Mouse (Mus musculus): ENCODE results near the gene Slc28a1. TPM values are rescaled to one million over a fixed set of nuclear protein-coding genes. Genes with fewer than 3 reads are reported as not detected.
"Not testable (repeated sequence)": the region's sequence is repeated elsewhere in the genome, so short reads cannot be mapped to it uniquely, and the experiment has no call there.

Gene Slc28a1
- polyA plus RNA-seq, 1 experiment from 2014 or later: 0.09 TPM

- Histone ChIP-seq H3K9me3 (replicated peaks; ENCODE audit: control insufficient read depth, low read length) (no peaks in the 10 kb centered on the region), H3K4me2 (ENCODE audit: low read depth, low read length) (no peak overlapping the region), H3K27me3 (ENCODE audit: control insufficient read depth, insufficient read depth, low read length) (no peaks in the 10 kb centered on the region), H3K27ac (ENCODE audit: low read length) (no peak overlapping the region), H3K4me1 (ENCODE audit: control insufficient read depth, insufficient read depth, low read length) (no peaks in the 10 kb centered on the region), H3K36me3 (ENCODE audit: control insufficient read depth, insufficient read depth) (no peaks in the 10 kb centered on the region), H3K9ac (ENCODE audit: low read length) (no peak overlapping the region), H3K4me3 (ENCODE audit: low read length) (no peak overlapping the region)
- WGBS: 71% methylated on average over 1 of the region's 1 CpGs
- ATAC-seq (replicated peaks; ENCODE audit: extremely low read depth, insufficient read depth, low FRiP score): no peak
These were observed 70.1 kb downstream of the Slc28a1 start for GRCm38 (mm10) chr7:81184651-81185050.

GRCm38 (mm10) chr7:81186036-81186435, 71.4 kb downstream of the Slc28a1 start:
- not testable (repeated sequence) for H3K9me3 ChIP-seq (replicated peaks; ENCODE audit: control insufficient read depth, low read length); H3K9ac ChIP-seq (ENCODE audit: low read length); H3K4me3 ChIP-seq (ENCODE audit: low read length); H3K27ac ChIP-seq (ENCODE audit: low read length); H3K27me3 ChIP-seq (ENCODE audit: control insufficient read depth, insufficient read depth, low read length); ATAC-seq (replicated peaks; ENCODE audit: extremely low read depth, insufficient read depth, low FRiP score); H3K4me1 ChIP-seq (ENCODE audit: control insufficient read depth, insufficient read depth, low read length); H3K4me2 ChIP-seq (ENCODE audit: low read depth, low read length); H3K36me3 ChIP-seq (ENCODE audit: control insufficient read depth, insufficient read depth)

GRCm38 (mm10) chr7:81189180-81189579, 74.6 kb downstream of the Slc28a1 start:
- H3K4me1 ChIP-seq (ENCODE audit: control insufficient read depth, insufficient read depth, low read length): no peaks in the 10 kb centered on the region
- no peak overlapping the region for H3K9ac ChIP-seq (ENCODE audit: low read length)
- no peaks in the 10 kb centered on the region for H3K36me3 ChIP-seq (ENCODE audit: control insufficient read depth, insufficient read depth)
- H3K27me3 ChIP-seq (ENCODE audit: control insufficient read depth, insufficient read depth, low read length): no peaks in the 10 kb centered on the region
- 73% methylated on average over 9 of the region's 9 CpGs for WGBS
- ATAC-seq (replicated peaks; ENCODE audit: extremely low read depth, insufficient read depth, low FRiP score): no peak
- no peak overlapping the region for H3K4me2 ChIP-seq (ENCODE audit: low read depth, low read length)
- no peak overlapping the region for H3K4me3 ChIP-seq (ENCODE audit: low read length)
- no peak overlapping the region for H3K27ac ChIP-seq (ENCODE audit: low read length)
- H3K9me3 ChIP-seq (replicated peaks; ENCODE audit: control insufficient read depth, low read length): no peaks in the 10 kb centered on the region

DNA sequence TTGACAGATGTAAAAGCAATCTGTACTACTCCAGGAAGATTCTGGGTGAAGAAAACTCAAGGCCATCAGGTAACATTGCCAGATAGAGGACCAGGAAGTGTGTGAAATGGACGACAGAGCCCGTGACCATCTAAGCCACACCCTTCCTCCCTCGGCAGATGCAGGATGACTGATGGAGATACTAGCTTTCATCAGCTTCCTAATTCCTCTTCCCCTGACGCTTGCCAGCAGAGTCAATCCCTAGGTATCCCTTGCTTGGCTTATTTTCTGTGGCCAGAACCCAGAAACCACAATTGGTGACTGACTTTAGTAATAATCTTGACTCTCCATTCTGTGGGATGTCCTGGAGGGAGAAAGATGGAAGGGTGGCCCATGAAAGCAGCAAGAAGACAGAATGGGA, 80.9 kb downstream of the Slc28a1 start:
- no peak overlapping the region for H3K4me2 ChIP-seq (ENCODE audit: low read depth, low read length)
- H3K27ac ChIP-seq (ENCODE audit: low read length): no peak overlapping the region
- H3K27me3 ChIP-seq (ENCODE audit: control insufficient read depth, insufficient read depth, low read length): no peaks in the 10 kb centered on the region
- no peak for ATAC-seq (replicated peaks; ENCODE audit: extremely low read depth, insufficient read depth, low FRiP score)
- H3K9me3 ChIP-seq (replicated peaks; ENCODE audit: control insufficient read depth, low read length): peaks cover 5% of the 10 kb centered on the region; the same call in 1 of the 2 replicates
- H3K9ac ChIP-seq (ENCODE audit: low read length): no peak overlapping the region
- WGBS: 24% methylated on average over 4 of the region's 4 CpGs
- H3K36me3 ChIP-seq (ENCODE audit: control insufficient read depth, insufficient read depth): no peaks in the 10 kb centered on the region
- peaks cover 7% of the 10 kb centered on the region; the same call in 1 of the 2 replicates for H3K4me1 ChIP-seq (ENCODE audit: control insufficient read depth, insufficient read depth, low read length)
- H3K4me3 ChIP-seq (ENCODE audit: low read length): no peak overlapping the region

DNA sequence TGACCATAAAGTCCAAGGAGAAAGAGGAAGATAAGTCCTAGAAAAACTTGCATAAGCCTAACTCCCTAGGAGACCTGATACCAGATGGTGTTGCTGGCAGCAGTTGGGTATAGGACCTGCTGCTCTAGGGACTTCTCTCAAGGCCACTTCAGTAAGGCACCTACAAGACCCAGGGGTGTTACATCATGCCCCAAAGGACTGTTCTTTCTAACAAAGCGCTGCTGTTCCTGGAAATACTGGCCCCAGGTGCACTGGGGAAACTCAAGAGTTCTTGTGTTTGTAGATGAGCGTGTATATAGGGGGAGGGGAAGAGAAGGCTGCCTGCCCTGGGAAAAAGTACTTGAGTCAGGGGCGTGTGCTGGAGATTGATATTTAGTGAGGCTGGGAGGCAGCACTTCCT, 82.2 kb downstream of the Slc28a1 start:
- 51% methylated on average over 3 of the region's 3 CpGs for WGBS

DNA sequence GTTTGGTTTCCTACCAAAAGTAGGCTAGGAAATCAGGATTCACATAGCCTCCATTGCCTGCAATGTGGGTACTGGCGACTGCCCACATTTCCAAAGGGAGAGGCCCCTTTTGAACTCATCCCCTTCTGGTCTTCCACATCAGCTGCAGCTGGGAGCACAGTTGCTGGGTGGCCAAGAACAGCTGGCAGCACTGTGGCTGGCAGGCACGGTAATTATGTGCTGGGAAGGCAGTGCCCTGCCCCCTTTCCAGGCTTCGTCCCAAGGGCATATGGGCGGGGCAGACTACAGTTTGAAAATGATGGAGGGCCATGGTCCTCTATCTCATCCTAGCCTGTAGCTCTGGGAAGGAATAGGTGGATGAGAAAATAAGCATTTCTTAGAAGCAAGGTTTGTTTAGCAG, 83.9 kb downstream of the Slc28a1 start:
- no peak overlapping the region for H3K27ac ChIP-seq (ENCODE audit: low read length)
- no peak overlapping the region for H3K9ac ChIP-seq (ENCODE audit: low read length)
- peaks cover 5% of the 10 kb centered on the region; the same call in 1 of the 2 replicates for H3K9me3 ChIP-seq (replicated peaks; ENCODE audit: control insufficient read depth, low read length)
- H3K27me3 ChIP-seq (ENCODE audit: control insufficient read depth, insufficient read depth, low read length): no peaks in the 10 kb centered on the region
- no peak overlapping the region for H3K4me2 ChIP-seq (ENCODE audit: low read depth, low read length)
- H3K36me3 ChIP-seq (ENCODE audit: control insufficient read depth, insufficient read depth): no peaks in the 10 kb centered on the region
- WGBS: 30% methylated on average over 4 of the region's 4 CpGs
- no peak for ATAC-seq (replicated peaks; ENCODE audit: extremely low read depth, insufficient read depth, low FRiP score)
- no peak overlapping the region for H3K4me3 ChIP-seq (ENCODE audit: low read length)
- H3K4me1 ChIP-seq (ENCODE audit: control insufficient read depth, insufficient read depth, low read length): peaks cover 7% of the 10 kb centered on the region; the same call in 1 of the 2 replicates

More for the DNA sequence above, 82.2 kb downstream of the Slc28a1 start:
- no peak overlapping the region for H3K27ac ChIP-seq (ENCODE audit: low read length)
- ATAC-seq (replicated peaks; ENCODE audit: extremely low read depth, insufficient read depth, low FRiP score): no peak; the same call in 1 of the 2 replicates
- H3K36me3 ChIP-seq (ENCODE audit: control insufficient read depth, insufficient read depth): no peaks in the 10 kb centered on the region
- H3K9ac ChIP-seq (ENCODE audit: low read length): no peak overlapping the region
- no peaks in the 10 kb centered on the region for H3K27me3 ChIP-seq (ENCODE audit: control insufficient read depth, insufficient read depth, low read length)
- peaks cover 5% of the 10 kb centered on the region; the same call in 1 of the 2 replicates for H3K9me3 ChIP-seq (replicated peaks; ENCODE audit: control insufficient read depth, low read length)
- H3K4me3 ChIP-seq (ENCODE audit: low read length): no peak overlapping the region
- peaks cover 7% of the 10 kb centered on the region; the same call in 1 of the 2 replicates for H3K4me1 ChIP-seq (ENCODE audit: control insufficient read depth, insufficient read depth, low read length)
- H3K4me2 ChIP-seq (ENCODE audit: low read depth, low read length): no peak overlapping the region

DNA sequence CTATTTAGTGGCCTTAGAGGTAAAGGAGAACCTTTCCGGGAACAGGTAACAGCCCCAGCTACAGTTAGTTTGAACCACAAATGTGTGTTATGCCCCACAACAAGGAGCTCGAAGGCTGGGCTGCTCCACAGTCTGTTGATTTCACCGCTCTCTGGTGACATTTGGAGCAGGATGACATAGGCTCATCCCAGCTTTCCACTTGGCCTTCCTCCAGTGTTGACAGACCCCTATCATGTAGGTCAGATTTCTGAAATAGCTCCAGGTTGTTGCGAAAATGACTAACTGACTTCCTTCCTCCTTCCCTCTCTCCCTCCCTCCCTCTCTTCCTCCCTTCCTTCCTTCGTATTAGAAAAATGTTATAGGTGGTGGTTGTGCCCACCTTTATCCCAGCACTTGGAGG, 84.5 kb downstream of the Slc28a1 start:
- no peak overlapping the region for H3K27ac ChIP-seq (ENCODE audit: low read length)
- H3K9me3 ChIP-seq (replicated peaks; ENCODE audit: control insufficient read depth, low read length): peaks cover 5% of the 10 kb centered on the region; the same call in 1 of the 2 replicates
- ATAC-seq (replicated peaks; ENCODE audit: extremely low read depth, insufficient read depth, low FRiP score): no peak
- H3K27me3 ChIP-seq (ENCODE audit: control insufficient read depth, insufficient read depth, low read length): no peaks in the 10 kb centered on the region
- 36% methylated on average over 5 of the region's 5 CpGs for WGBS
- peaks cover 7% of the 10 kb centered on the region; the same call in 1 of the 2 replicates for H3K4me1 ChIP-seq (ENCODE audit: control insufficient read depth, insufficient read depth, low read length)
- no peak overlapping the region for H3K9ac ChIP-seq (ENCODE audit: low read length)
- no peaks in the 10 kb centered on the region for H3K36me3 ChIP-seq (ENCODE audit: control insufficient read depth, insufficient read depth)
- no peak overlapping the region for H3K4me2 ChIP-seq (ENCODE audit: low read depth, low read length)
- no peak overlapping the region for H3K4me3 ChIP-seq (ENCODE audit: low read length)

DNA sequence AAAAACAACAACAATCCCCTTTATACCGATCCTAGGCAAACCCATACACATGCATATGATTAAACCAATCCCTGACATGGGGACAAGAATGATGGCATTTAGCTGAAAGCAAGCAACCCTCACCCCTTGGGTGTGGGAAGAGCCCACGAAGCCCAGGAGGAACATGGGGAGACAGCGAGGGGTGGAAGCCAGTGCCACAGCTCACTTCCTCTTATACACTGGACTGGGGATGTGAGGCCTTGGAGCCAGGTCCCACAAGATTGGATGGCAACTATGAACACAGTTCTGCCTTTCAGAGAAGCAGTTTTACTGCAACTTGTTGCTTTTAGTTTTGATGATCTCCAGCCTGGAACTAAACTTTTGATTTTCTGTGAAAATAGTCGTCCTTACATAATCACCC, 85.2 kb downstream of the Slc28a1 start:
- H3K36me3 ChIP-seq (ENCODE audit: control insufficient read depth, insufficient read depth): no peaks in the 10 kb centered on the region
- no peak for ATAC-seq (replicated peaks; ENCODE audit: extremely low read depth, insufficient read depth, low FRiP score)
- H3K27me3 ChIP-seq (ENCODE audit: control insufficient read depth, insufficient read depth, low read length): no peaks in the 10 kb centered on the region
- H3K9me3 ChIP-seq (replicated peaks; ENCODE audit: control insufficient read depth, low read length): peaks cover 4% of the 10 kb centered on the region; the same call in 1 of the 2 replicates
- peaks cover 7% of the 10 kb centered on the region; the same call in 1 of the 2 replicates for H3K4me1 ChIP-seq (ENCODE audit: control insufficient read depth, insufficient read depth, low read length)
- no peak overlapping the region for H3K9ac ChIP-seq (ENCODE audit: low read length)
- WGBS: 55% methylated on average over 4 of the region's 4 CpGs
- H3K4me3 ChIP-seq (ENCODE audit: low read length): no peak overlapping the region
- H3K27ac ChIP-seq (ENCODE audit: low read length): no peak overlapping the region
- no peak overlapping the region for H3K4me2 ChIP-seq (ENCODE audit: low read depth, low read length)

DNA sequence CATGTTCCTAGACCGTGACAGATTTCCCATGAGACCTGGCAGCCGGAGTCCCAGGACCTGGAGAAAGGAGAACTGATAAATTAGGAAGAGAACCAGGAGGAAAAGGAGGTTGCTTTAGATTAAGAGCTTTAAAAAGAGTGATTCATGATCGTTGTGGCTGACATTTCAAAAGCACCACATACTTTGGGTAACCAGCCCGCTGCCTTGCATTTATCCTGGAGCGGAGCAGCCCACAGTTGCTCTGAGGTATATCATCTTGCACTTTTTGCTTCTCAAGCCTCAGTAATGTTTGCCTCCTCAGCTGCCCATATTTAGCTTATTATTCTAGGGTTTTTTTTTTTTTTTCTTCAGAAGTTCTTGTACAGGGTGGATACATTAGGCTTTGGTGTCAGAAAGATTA, 87.8 kb downstream of the Slc28a1 start:
- Histone ChIP-seq H3K4me3 (ENCODE audit: low read length) (no peak overlapping the region), H3K36me3 (ENCODE audit: control insufficient read depth, insufficient read depth) (no peaks in the 10 kb centered on the region), H3K27me3 (ENCODE audit: control insufficient read depth, insufficient read depth, low read length) (no peaks in the 10 kb centered on the region), H3K4me2 (ENCODE audit: low read depth, low read length) (no peak overlapping the region), H3K4me1 (ENCODE audit: control insufficient read depth, insufficient read depth, low read length) (peaks cover 7% of the 10 kb centered on the region; the same call in 1 of the 2 replicates), H3K9me3 (replicated peaks; ENCODE audit: control insufficient read depth, low read length) (no peaks in the 10 kb centered on the region), H3K9ac (ENCODE audit: low read length) (no peak overlapping the region), H3K27ac (ENCODE audit: low read length) (no peak overlapping the region)
- no peak for ATAC-seq (replicated peaks; ENCODE audit: extremely low read depth, insufficient read depth, low FRiP score)
- WGBS: 54% methylated on average over 5 of the region's 5 CpGs
